Mouse (Mus musculus) limb, embryonic 14.5 days (tissue): ENCODE measurements around the gene Ndufaf8. TPM values are rescaled to one million over a fixed set of nuclear protein-coding genes. Genes with fewer than 3 reads are reported as not detected.
A peak's percentile ranks its signal among the peaks of the same experiment; 100 is the strongest.

ENCODE experiments used
- ATAC-seq: fragments of 200-750 bp; cut with Nextera tagmentation; 2 replicates; pipeline ENCODE4 v1.8.0; 2017; ENCODE audit warnings: low read depth, moderate number of reproducible peaks, moderate TSS enrichment; ENCODE audit not compliant: low FRiP score
- DNase-seq: peaks from one replicate; pipeline ENCODE4 v3.0.0-alpha.2; 2015; ENCODE audit warnings: low spot score
- H3K27ac ChIP-seq: fragments of 300-500 bp; sonication (generic); replicated peaks from 2 replicates; pipeline ENCODE4 v1.5.1; 2014; ENCODE audit warnings: low read depth, mild to moderate bottlenecking, low read length, moderate library complexity, mixed read lengths
- H3K27me3 ChIP-seq: fragments of 300-500 bp; sonication (generic); 2 replicates; pipeline ENCODE4 v1.6.1; 2014; ENCODE audit warnings: low read length, mixed read lengths; ENCODE audit not compliant: control insufficient read depth, insufficient read depth
- H3K36me3 ChIP-seq: fragments of 300-500 bp; sonication (generic); 2 replicates; pipeline ENCODE4 v1.6.1; 2014; ENCODE audit warnings: mild to moderate bottlenecking, low read length, moderate library complexity, mixed read lengths; ENCODE audit not compliant: control insufficient read depth, insufficient read depth
- H3K4me1 ChIP-seq: fragments of 300-500 bp; sonication (generic); 2 replicates; pipeline ENCODE4 v1.6.1; 2014; ENCODE audit warnings: antibody characterized with exemption, low read length, mixed read lengths; ENCODE audit not compliant: control insufficient read depth, insufficient read depth
- H3K4me2 ChIP-seq: fragments of 300-500 bp; sonication (generic); replicated peaks from 2 replicates; pipeline ENCODE4 v1.6.1; 2014; ENCODE audit warnings: low read depth, mild to moderate bottlenecking, low read length, moderate library complexity; ENCODE audit not compliant: severe bottlenecking
- H3K4me3 ChIP-seq: fragments of 300-500 bp; sonication (generic); replicated peaks from 2 replicates; pipeline ENCODE4 v1.5.1; 2014; ENCODE audit warnings: low read length
- H3K9ac ChIP-seq: fragments of 300-500 bp; sonication (generic); 2 replicates; pipeline ENCODE4 v1.6.1; 2014; ENCODE audit warnings: mild to moderate bottlenecking, low read depth, low read length, moderate library complexity; ENCODE audit not compliant: severe bottlenecking
- H3K9me3 ChIP-seq: fragments of 300-500 bp; sonication (generic); 2 replicates; pipeline ENCODE4 v1.6.1; 2016; ENCODE audit warnings: low read length; ENCODE audit not compliant: control insufficient read depth
- POLR2A ChIP-seq: fragments of 200-500 bp; IDR thresholded peaks from 2 replicates; pipeline ENCODE4 v1.8.0; 2012; ENCODE audit warnings: inconsistent platforms, mild to moderate bottlenecking, moderate library complexity, borderline replicate concordance; ENCODE audit not compliant: insufficient read depth, insufficient read length; ENCODE audit errors: extremely low read depth
- WGBS: fragments of 180-500 bp; shearing (Covaris S2); extraction: QIAGEN DNeasy Blood & Tissue Kit; methylation state at CpG from one replicate; pipeline ENCODE4 v1.1.7; 2014; 5-methylcytosine and 5-hydroxymethylcytosine counted together
- polyA plus RNA-seq, 2 experiments: library from polyadenylated mRNA; depleted of rRNA in 1 of 2; stranded (reverse) in 1 of 2; unstranded in 1 of 2; fragments of >200 nt; fragmentation: Nextera tagmentation in 1 of 2; extraction: Ambion mirVana in 1 of 2; gene quantifications; 2 replicates each; pipeline versions ENCODE4 v1.2.1 to v1.2.3; 2012 to 2014

The Ndufaf8 gene
- polyA plus RNA-seq, 2 experiments: 40.0 to 81.2 TPM

DNA sequence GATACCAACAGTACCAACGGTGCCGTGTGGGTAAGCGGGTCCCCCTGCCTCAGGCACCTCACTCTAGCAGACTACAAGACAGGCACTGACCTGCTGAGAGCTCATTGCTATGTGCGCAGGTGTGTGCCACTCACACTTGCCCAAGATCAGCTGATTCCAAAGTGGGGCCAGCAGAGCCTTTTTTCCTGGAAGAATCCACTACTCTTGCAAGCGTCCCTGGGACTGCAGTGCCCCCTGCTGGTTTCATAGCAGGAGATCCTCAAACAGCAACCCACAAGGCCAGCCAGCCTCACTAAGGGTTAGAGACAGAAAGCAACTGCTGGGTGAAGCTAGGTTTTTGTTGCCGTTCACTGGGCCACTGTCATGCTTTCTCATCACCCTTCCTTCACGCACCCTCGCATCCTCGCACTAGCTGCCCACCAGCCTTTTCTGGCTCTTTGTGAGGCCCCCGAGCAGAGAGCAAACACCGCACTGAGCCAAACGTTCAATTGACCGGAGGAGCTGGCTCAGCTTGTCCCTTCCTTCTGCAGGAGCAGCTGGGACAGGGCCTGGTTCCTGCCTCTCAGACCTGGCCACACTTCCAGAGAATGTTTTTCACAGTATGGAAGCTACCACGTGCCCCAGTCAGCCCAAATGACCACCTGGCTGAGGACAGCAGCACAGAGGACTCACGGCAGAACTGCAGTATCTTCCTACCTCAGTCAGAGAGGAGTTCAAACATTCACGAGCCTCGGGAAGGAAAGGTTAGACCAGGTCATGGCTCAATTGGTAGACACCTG is 22.1 kb downstream of the Ndufaf8 start:
- ATAC-seq: peak; percentile 41; the same call in 1 of the 2 replicates
- Histone ChIP-seq H3K27me3 (no peaks in the 10 kb centered on the region), H3K9me3 (no peaks in the 10 kb centered on the region), H3K4me3 (no peak overlapping the region), H3K4me1 (no peaks in the 10 kb centered on the region), H3K9ac (no peak overlapping the region), H3K27ac (no peak overlapping the region), H3K36me3 (peaks cover 36% of the 10 kb centered on the region), H3K4me2 (no peak overlapping the region)
- WGBS: 82% methylated on average over 17 of the region's 17 CpGs
- no peak for TF ChIP-seq POLR2A
- peak; percentile 64 for DNase-seq

DNA sequence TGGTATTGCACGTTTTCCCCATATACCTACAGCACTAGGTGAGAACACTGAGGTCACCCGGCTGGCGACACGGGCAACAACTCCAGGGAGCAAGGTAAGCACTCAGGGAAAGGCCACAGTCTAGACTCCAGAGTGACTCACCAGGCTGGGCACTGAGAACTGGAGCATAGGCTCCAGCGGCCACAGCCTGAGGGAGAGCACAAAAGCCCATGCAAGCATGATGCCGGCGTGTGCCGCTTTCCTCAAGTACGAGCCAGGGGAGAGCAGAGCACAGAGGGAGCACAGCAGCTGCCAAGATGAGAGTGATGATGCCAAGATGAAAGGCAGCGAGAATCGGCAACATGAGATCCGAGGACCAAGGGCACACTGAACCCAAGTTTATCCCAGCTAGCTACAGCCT is 23.4 kb downstream of the Ndufaf8 start:
- TF ChIP-seq POLR2A: no peak
- Histone ChIP-seq H3K4me1 (no peaks in the 10 kb centered on the region), H3K36me3 (peaks cover 28% of the 10 kb centered on the region), H3K27ac (no peak overlapping the region), H3K4me2 (no peak overlapping the region), H3K4me3 (no peak overlapping the region), H3K27me3 (no peaks in the 10 kb centered on the region), H3K9me3 (no peaks in the 10 kb centered on the region), H3K9ac (no peak overlapping the region)
- no peak for DNase-seq
- WGBS: 87% methylated on average over 12 of the region's 12 CpGs
- no peak for ATAC-seq

DNA sequence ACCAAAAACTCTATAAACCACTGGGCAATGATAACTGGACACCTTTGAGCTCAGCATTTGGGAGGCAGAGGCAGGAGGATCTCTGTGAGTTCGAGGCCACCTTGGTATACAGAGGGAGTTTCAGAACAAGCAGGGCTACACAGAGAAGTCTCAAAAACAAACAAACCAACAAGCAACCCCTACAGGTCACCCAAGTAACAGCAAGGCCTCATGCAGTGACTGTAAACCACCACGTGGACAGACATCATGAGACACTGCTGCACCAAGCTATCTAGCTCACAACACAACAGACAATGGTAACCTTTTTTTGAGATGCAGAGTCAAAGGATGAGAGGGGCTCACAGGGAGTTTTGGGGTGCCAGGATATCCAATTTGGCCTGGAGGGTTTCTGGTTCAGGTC is 28.1 kb downstream of the Ndufaf8 start:
- ATAC-seq (no peak), DNase-seq (no peak)
- H3K27ac ChIP-seq: no peak overlapping the region
- TF ChIP-seq POLR2A: no peak
- no peak overlapping the region for H3K4me3 ChIP-seq
- no peak overlapping the region for H3K9ac ChIP-seq
- H3K9me3 ChIP-seq: no peaks in the 10 kb centered on the region
- H3K4me1 ChIP-seq: no peaks in the 10 kb centered on the region
- WGBS: 92% methylated on average over 2 of the region's 2 CpGs
- H3K27me3 ChIP-seq: no peaks in the 10 kb centered on the region
- no peak overlapping the region for H3K4me2 ChIP-seq
- peaks cover 55% of the 10 kb centered on the region for H3K36me3 ChIP-seq

DNA sequence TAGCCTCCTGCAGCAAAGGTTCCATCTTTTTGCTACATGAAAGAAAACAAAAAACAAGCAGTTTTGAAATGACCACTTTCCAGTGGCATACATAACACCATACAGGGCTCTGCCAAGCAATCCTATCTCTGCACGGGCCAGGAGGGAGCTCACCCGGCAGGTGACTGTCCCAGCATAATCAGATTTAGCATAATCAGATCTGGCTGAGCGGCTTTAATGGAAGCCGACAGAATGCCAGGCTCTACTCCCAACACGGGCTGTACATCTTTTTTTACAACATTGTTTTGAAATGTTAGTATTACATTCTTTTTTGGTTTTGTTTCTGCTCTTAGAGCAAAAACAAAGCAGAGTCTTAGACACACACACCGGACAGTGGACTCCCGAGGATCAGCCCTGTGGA is 30.6 kb downstream of the Ndufaf8 start:
- Histone ChIP-seq H3K27me3 (no peaks in the 10 kb centered on the region), H3K27ac (no peak overlapping the region), H3K9ac (no peak overlapping the region), H3K36me3 (peaks cover 69% of the 10 kb centered on the region), H3K4me3 (no peak overlapping the region), H3K4me1 (no peaks in the 10 kb centered on the region), H3K4me2 (no peak overlapping the region), H3K9me3 (no peaks in the 10 kb centered on the region)
- no peak for TF ChIP-seq POLR2A
- ATAC-seq: no peak
- no peak for DNase-seq
- WGBS: 85% methylated on average over 7 of the region's 7 CpGs

DNA sequence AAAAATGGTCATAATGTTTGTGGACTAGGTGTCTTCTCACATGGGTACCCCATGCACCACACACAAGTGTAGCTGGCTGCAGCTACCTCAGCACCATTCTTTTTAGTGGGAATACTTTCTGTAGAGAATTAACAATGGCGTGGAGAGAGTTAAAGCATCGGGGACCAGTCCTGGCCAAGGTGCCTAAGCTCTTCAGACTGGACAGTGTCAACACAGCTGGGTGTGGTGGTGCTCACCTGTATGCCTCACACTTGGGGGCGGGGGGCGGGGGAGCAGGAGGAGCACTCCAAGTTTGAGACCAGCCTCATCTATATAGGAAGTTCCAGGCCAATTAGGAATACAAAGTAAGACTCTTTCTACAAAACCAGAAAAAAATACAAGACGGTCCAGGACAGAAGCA is 35.4 kb downstream of the Ndufaf8 start:
- no peak for DNase-seq
- Histone ChIP-seq H3K4me3 (no peak overlapping the region), H3K27ac (no peak overlapping the region), H3K4me1 (no peaks in the 10 kb centered on the region), H3K27me3 (no peaks in the 10 kb centered on the region), H3K9me3 (no peaks in the 10 kb centered on the region), H3K9ac (no peak overlapping the region), H3K36me3 (peaks cover 59% of the 10 kb centered on the region), H3K4me2 (no peak overlapping the region)
- no peak for ATAC-seq
- no peak for TF ChIP-seq POLR2A
- WGBS: 95% methylated on average over 5 of the region's 5 CpGs
